Mouse (Mus musculus) liver, embryonic 14.5 days (tissue): ENCODE results near the gene Nme3. TPM values are rescaled to one million over a fixed set of nuclear protein-coding genes. Genes with fewer than 3 reads are reported as not detected.

Source experiments
- ATAC-seq: fragments of 200-750 bp; cut with Nextera tagmentation; 2 replicates; pipeline ENCODE4 v1.8.0; 2017; ENCODE audit warnings: moderate number of reproducible peaks, mild to moderate bottlenecking, moderate library complexity; ENCODE audit not compliant: insufficient read depth
- DNase-seq, 3 experiments: peaks; one replicate each; pipeline ENCODE4 v3.0.0-alpha.2; 2012 to 2013; ENCODE audit warnings: low read depth in 3 of 3, low spot score in 3 of 3
- H3K27ac ChIP-seq: fragments of 300-500 bp; sonication (generic); 2 replicates; pipeline ENCODE4 v1.5.1; 2014; ENCODE audit warnings: moderate library complexity, mild to moderate bottlenecking, control low read depth, inconsistent platforms
- H3K27me3 ChIP-seq: fragments of 300-500 bp; sonication (generic); 2 replicates; pipeline ENCODE4 v1.6.1; 2014; ENCODE audit warnings: mild to moderate bottlenecking, low read length, moderate library complexity; ENCODE audit not compliant: control insufficient read depth, insufficient read depth
- H3K36me3 ChIP-seq: fragments of 300-500 bp; sonication (generic); replicated peaks from 2 replicates; pipeline ENCODE4 v1.6.1; 2014; ENCODE audit warnings: low read depth; ENCODE audit not compliant: control insufficient read depth, insufficient read depth
- H3K4me1 ChIP-seq, 2 experiments: fragments of 200-500 bp in 1 of 2; fragments of 300-500 bp in 1 of 2; sonication (generic) in 1 of 2; replicated peaks; 2 replicates each; pipeline ENCODE4 v1.6.1; 2012 to 2014; ENCODE audit warnings: antibody characterized with exemption in 1 of 2, inconsistent platforms in 1 of 2, low read length in 1 of 2; ENCODE audit not compliant: control insufficient read depth in 2 of 2, insufficient read depth in 2 of 2
- H3K4me2 ChIP-seq: fragments of 300-500 bp; sonication (generic); 2 replicates; pipeline ENCODE4 v1.6.1; 2014; ENCODE audit warnings: low read depth, mild to moderate bottlenecking, control low read depth, moderate library complexity
- H3K4me3 ChIP-seq, 2 experiments: fragments of 200-500 bp in 1 of 2; fragments of 300-500 bp in 1 of 2; sonication (generic) in 1 of 2; 2 replicates each; pipeline ENCODE4 v1.5.1; 2012 to 2014; ENCODE audit warnings: low read depth in 2 of 2, low read length in 2 of 2, mild to moderate bottlenecking in 2 of 2, control low read depth in 1 of 2, inconsistent platforms in 1 of 2, moderate library complexity in 1 of 2; ENCODE audit not compliant: insufficient read depth in 1 of 2
- H3K9ac ChIP-seq: fragments of 300-500 bp; sonication (generic); replicated peaks from 2 replicates; pipeline ENCODE4 v1.6.1; 2014; ENCODE audit warnings: mild to moderate bottlenecking, control low read depth, moderate library complexity
- H3K9me3 ChIP-seq: fragments of 300-500 bp; sonication (generic); 2 replicates; pipeline ENCODE4 v1.6.1; 2016; ENCODE audit warnings: low read length, mixed read lengths; ENCODE audit not compliant: control insufficient read depth
- CTCF ChIP-seq: IDR thresholded peaks from 2 replicates; pipeline ENCODE4 v1.5.1; 2016; ENCODE audit warnings: antibody characterized with exemption, low read depth, control low read depth
- EP300 ChIP-seq: IDR thresholded peaks from 2 replicates; pipeline ENCODE4 v1.6.1; 2016; ENCODE audit warnings: antibody characterized with exemption, low read depth
- WGBS: fragments of 180-500 bp; shearing (Covaris S2); extraction: QIAGEN DNeasy Blood & Tissue Kit; methylation state at CpG from one replicate; pipeline ENCODE4 v1.1.7; 2014; ENCODE audit not compliant: insufficient replicate concordance; 5-methylcytosine and 5-hydroxymethylcytosine counted together
- polyA plus RNA-seq, 2 experiments: library from polyadenylated mRNA; depleted of rRNA in 1 of 2; stranded (reverse) in 1 of 2; unstranded in 1 of 2; fragments of >200 nt; fragmentation: Nextera tagmentation in 1 of 2; extraction: Ambion mirVana in 1 of 2; gene quantifications; 2 replicates each; pipeline versions ENCODE4 v1.2.1 to v1.2.3; 2012 to 2014

Nme3 gene
- polyA plus RNA-seq, 2 experiments, result 55.7 to 79.2 TPM

GRCm38 (mm10) chr17:24890151-24891092 lies 5.9 kb upstream of the Nme3 start:
- H3K36me3 ChIP-seq, result peaks cover 49% of the 10 kb centered on the region

GRCm38 (mm10) chr17:24891321-24891720 lies 5.0 kb upstream of the Nme3 start:
- no peak overlapping the region for H3K27ac ChIP-seq
- no peak overlapping the region for H3K4me2 ChIP-seq
- WGBS, result 91% methylated on average over 13 of the region's 13 CpGs
- no peak for ATAC-seq
- H3K36me3 ChIP-seq, result peaks cover 49% of the 10 kb centered on the region
- DNase-seq, result no peak
- H3K9me3 ChIP-seq, result no peaks in the 10 kb centered on the region
- H3K27me3 ChIP-seq, result no peaks in the 10 kb centered on the region
- TF ChIP-seq EP300 (no peak), CTCF (no peak)
- no peak overlapping the region for H3K4me3 ChIP-seq
- H3K4me1 ChIP-seq, result peaks cover 18 to 21% of the 10 kb centered on the region in 2 experiments
- no peak overlapping the region for H3K9ac ChIP-seq

More at GRCm38 (mm10) chr17:24890151-24891092, 5.9 kb upstream of the Nme3 start:
- H3K9ac ChIP-seq, result no peak overlapping the region
- no peaks in the 10 kb centered on the region for H3K9me3 ChIP-seq
- no peak overlapping the region for H3K4me2 ChIP-seq
- TF ChIP-seq CTCF, result no peak
- no peak for TF ChIP-seq EP300
- ATAC-seq (no peak), DNase-seq (no peak)
- H3K27me3 ChIP-seq, result no peaks in the 10 kb centered on the region
- peaks cover 12 to 17% of the 10 kb centered on the region in 2 experiments for H3K4me1 ChIP-seq
- WGBS, result 84% methylated on average over 19 of the region's 19 CpGs
- H3K4me3 ChIP-seq, result no peak overlapping the region
- no peak overlapping the region for H3K27ac ChIP-seq

GRCm38 (mm10) chr17:24892785-24893184 lies 3.5 kb upstream of the Nme3 start:
- no peak for ATAC-seq

GRCm38 (mm10) chr17:24893276-24893675 lies 3.0 kb upstream of the Nme3 start:
- TF ChIP-seq CTCF, result no peak
- no peak for TF ChIP-seq EP300
- Histone ChIP-seq H3K27ac (no peak overlapping the region), H3K9ac (no peak overlapping the region), H3K36me3 (peaks cover 53% of the 10 kb centered on the region), H3K4me1 (peaks cover 13 to 17% of the 10 kb centered on the region in 2 experiments; a peak in 3 of 4 replicates), H3K4me2 (no peak overlapping the region), H3K27me3 (no peaks in the 10 kb centered on the region), H3K9me3 (no peaks in the 10 kb centered on the region), H3K4me3 (no peak overlapping the region)
- DNase-seq (no peak), ATAC-seq (no peak)
- WGBS, result 92% methylated on average over 2 of the region's 2 CpGs

More at GRCm38 (mm10) chr17:24892785-24893184, 3.5 kb upstream of the Nme3 start:
- no peaks in the 10 kb centered on the region for H3K9me3 ChIP-seq
- DNase-seq, result no peak
- no peaks in the 10 kb centered on the region for H3K27me3 ChIP-seq
- no peak overlapping the region for H3K4me3 ChIP-seq
- peaks cover 53% of the 10 kb centered on the region for H3K36me3 ChIP-seq
- peaks cover 18 to 21% of the 10 kb centered on the region in 2 experiments for H3K4me1 ChIP-seq
- H3K9ac ChIP-seq, result no peak overlapping the region
- no peak overlapping the region for H3K27ac ChIP-seq
- WGBS, result 89% methylated on average over 12 of the region's 12 CpGs
- no peak overlapping the region for H3K4me2 ChIP-seq
- TF ChIP-seq EP300, result no peak
- TF ChIP-seq CTCF, result no peak

- H3K4me2 ChIP-seq, result peak overlapping the region; percentile 97
- no peak for DNase-seq
- TF ChIP-seq CTCF, result 0 out of 2 replicates have a peak, but pooled peaks have one; percentile 17
- no peak for TF ChIP-seq EP300
- H3K27ac ChIP-seq, result peak overlapping the region; percentile 55
- H3K9me3 ChIP-seq, result no peaks in the 10 kb centered on the region
- peaks cover 54% of the 10 kb centered on the region for H3K36me3 ChIP-seq
- ATAC-seq, result peak; percentile 14; the same call in 1 of the 2 replicates
- H3K27me3 ChIP-seq, result no peaks in the 10 kb centered on the region
- WGBS, result 9% methylated on average over 31 of the region's 31 CpGs
- peak overlapping the region; percentile 87 for H3K9ac ChIP-seq
- peak overlapping the region; percentile 83 to 99 for H3K4me3 ChIP-seq
- H3K4me1 ChIP-seq, result peaks cover 13 to 16% of the 10 kb centered on the region in 2 experiments; a peak in 3 of 4 replicates
Observed at GRCm38 (mm10) chr17:24894061-24894994, 2.0 kb upstream of the Nme3 start.
